Mouse (Mus musculus): ENCODE data around the gene Mtr. TPM values are rescaled to one million over a fixed set of nuclear protein-coding genes. Genes with fewer than 3 reads are reported as not detected.

The Mtr gene
- polyA plus RNA-seq (2014; fragmentation: Nextera tagmentation; extraction: Ambion mirVana): 18.2 and 21.5 TPM in 2 replicates

DNA sequence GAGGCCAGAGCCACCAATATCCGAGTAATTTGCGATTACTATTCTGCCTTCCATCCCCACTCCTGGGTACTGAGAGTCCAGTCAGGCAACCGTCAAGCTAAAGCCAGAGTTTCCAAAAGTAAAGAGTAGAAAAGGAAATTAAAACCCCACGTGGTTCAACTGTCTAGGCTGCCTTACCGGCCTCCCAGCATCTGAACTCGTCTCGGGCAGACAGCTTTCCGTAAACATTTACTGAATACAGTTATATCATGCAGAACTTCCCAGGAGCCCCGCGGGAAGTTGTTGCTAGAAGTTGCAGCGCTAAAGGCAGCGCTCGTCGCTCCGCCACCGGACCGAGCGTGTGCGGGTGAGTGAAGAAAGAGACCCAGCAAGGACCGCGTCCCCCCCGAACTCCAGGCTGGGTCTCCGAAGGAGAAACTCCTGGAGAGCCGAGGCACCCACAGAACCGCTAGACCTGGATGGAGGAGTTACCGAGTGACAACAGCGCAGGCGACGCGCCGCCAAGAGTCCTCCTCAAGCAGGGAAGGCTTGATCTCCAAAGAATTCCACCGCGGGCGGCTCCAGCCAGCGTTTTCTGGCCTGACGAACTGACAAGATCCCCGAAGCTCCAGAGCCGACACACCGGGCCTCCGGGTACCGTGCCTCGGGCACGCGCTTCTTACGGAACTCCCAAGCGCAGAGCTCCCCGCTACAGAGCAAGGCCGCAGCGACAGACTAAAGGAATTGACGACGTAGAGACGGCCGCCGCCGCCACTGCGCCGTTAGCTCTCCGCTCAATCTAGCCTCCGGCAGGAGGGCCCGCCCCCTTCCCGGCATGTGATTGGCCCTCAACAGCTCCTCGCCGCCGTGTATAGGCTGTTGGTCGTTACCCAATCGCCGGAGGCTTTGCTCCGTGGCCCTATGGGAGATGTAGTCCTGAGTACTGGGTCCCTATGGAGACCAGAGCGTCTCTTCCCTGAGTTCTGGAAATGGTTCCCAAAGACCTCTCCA lies at the start of gene Mtr:
Gene Mtr (minus strand): TSS at position 723 of the 990 bp plus-strand sequence.
- Histone ChIP-seq H3K9ac (ENCODE audit: low read depth, low read length) (peak within 1 kb of the TSS; percentile 90), H3K4me2 (peak within 1 kb of the TSS; percentile 68)
- WGBS: under 1% methylated on average over 69 of the region's 69 CpGs

DNA sequence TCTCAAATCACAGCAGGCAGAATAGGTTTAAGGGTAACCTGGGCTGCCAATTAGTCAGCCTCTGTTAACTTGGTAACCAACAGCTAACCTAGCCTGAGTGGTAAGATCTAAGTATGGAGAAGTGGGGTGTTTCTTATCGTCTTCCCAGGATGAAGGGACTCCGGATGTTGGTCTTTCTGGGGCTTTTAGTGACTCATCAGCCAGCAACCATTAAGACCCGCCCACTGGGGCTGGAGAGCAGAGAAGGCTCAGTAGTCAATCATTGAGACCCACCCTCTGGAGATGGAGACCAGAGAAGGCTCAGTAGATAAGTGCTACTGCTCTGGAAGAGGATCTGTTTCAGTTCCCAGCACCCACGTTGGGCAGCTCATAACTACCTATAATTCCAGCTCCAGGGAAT lies 49.4 kb upstream of the Mtr start:
- H3K4me3 ChIP-seq (ENCODE audit: low read depth, low read length): no peak overlapping the region
- no peak overlapping the region for H3K9ac ChIP-seq (ENCODE audit: low read depth, low read length)
- H3K4me2 ChIP-seq: no peak overlapping the region
- H3K27ac ChIP-seq (ENCODE audit: low read depth, low read length): no peak overlapping the region
- no peaks in the 10 kb centered on the region; the same call in 1 of the 2 replicates for H3K36me3 ChIP-seq (ENCODE audit: control insufficient read depth, insufficient read depth, low read length)
- no peaks in the 10 kb centered on the region for H3K4me1 ChIP-seq (replicated peaks; ENCODE audit: control insufficient read depth, insufficient read depth, low read length)
- 49% methylated on average over 4 of the region's 4 CpGs for WGBS
- DNase-seq (ENCODE audit: low spot score) (no peak), ATAC-seq (replicated peaks; ENCODE audit: low FRiP score) (0 out of 2 replicates have a peak, but pooled peaks have one; percentile 7)
- no peaks in the 10 kb centered on the region for H3K9me3 ChIP-seq (ENCODE audit: control insufficient read depth, low read length)
- no peaks in the 10 kb centered on the region for H3K27me3 ChIP-seq (replicated peaks; ENCODE audit: control insufficient read depth, insufficient read depth, low read length)

More for the DNA sequence above, at the start of gene Mtr:
- peak within 1 kb of the TSS; percentile 82 for H3K27ac ChIP-seq (ENCODE audit: low read depth, low read length)
- no peaks in the 10 kb centered on the region for H3K36me3 ChIP-seq (ENCODE audit: control insufficient read depth, insufficient read depth, low read length)
- H3K9me3 ChIP-seq (ENCODE audit: control insufficient read depth, low read length): peaks cover 8% of the 10 kb centered on the region
- DNase-seq (ENCODE audit: low spot score): peak; percentile 89
- ATAC-seq (replicated peaks; ENCODE audit: low FRiP score): peak; percentile 100
- no peaks in the 10 kb centered on the region for H3K27me3 ChIP-seq (replicated peaks; ENCODE audit: control insufficient read depth, insufficient read depth, low read length)
- H3K4me3 ChIP-seq (ENCODE audit: low read depth, low read length): peak within 1 kb of the TSS; percentile 88
- peaks cover 7% of the 10 kb centered on the region for H3K4me1 ChIP-seq (replicated peaks; ENCODE audit: control insufficient read depth, insufficient read depth, low read length)

DNA sequence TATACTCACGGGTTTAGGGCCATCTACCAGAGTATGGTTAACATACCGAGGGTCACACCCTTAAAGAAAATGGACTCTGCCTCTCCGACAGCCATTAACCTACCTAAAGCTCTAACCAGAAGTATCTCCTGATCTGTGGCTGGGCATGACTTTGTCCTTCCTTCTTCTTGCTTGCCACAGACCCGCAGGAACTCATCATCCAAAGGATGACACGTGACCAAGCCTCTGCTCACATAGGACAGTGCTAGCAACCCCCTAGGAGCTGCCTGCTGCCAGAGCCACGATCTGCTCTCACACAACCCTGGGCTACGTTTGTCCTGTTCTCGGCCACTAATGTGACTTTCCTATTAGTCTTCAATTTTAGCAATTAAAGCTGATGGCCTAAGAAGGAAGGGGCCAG lies 47.6 kb upstream of the Mtr start:
- no peak for ATAC-seq (replicated peaks; ENCODE audit: low FRiP score)
- WGBS: 65% methylated on average over 8 of the region's 8 CpGs
- no peaks in the 10 kb centered on the region for H3K4me1 ChIP-seq (replicated peaks; ENCODE audit: control insufficient read depth, insufficient read depth, low read length)

DNA sequence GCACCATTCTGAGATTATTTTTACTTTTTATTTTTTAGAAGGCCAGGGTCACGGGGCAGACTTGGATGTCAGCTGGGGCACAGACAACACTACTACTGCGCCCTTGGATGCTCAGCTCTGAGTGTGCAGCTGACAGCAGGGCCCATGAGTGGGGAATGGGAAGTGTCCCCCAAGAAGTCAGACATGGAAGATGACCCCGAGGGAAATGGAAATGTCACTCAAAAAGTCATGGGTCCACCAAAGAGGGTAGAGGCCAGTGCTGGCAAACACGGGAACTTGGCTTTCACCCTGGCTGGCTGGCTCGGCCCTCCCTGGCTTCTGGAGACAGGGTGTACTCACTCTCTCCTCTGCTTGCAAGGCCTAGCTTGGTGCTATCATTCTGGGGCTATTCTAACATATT lies 47.1 kb upstream of the Mtr start:
- ATAC-seq (replicated peaks; ENCODE audit: low FRiP score) (no peak), DNase-seq (ENCODE audit: low spot score) (no peak)
- WGBS: 83% methylated on average over 5 of the region's 5 CpGs
- Histone ChIP-seq H3K27me3 (replicated peaks; ENCODE audit: control insufficient read depth, insufficient read depth, low read length) (no peaks in the 10 kb centered on the region), H3K27ac (ENCODE audit: low read depth, low read length) (no peak overlapping the region), H3K4me2 (no peak overlapping the region), H3K36me3 (ENCODE audit: control insufficient read depth, insufficient read depth, low read length) (no peaks in the 10 kb centered on the region; the same call in 1 of the 2 replicates), H3K9ac (ENCODE audit: low read depth, low read length) (no peak overlapping the region), H3K9me3 (ENCODE audit: control insufficient read depth, low read length) (no peaks in the 10 kb centered on the region), H3K4me1 (replicated peaks; ENCODE audit: control insufficient read depth, insufficient read depth, low read length) (no peaks in the 10 kb centered on the region), H3K4me3 (ENCODE audit: low read depth, low read length) (no peak overlapping the region)

More for the DNA sequence above, 47.6 kb upstream of the Mtr start:
- no peaks in the 10 kb centered on the region for H3K9me3 ChIP-seq (ENCODE audit: control insufficient read depth, low read length)
- H3K36me3 ChIP-seq (ENCODE audit: control insufficient read depth, insufficient read depth, low read length): no peaks in the 10 kb centered on the region; the same call in 1 of the 2 replicates
- no peak overlapping the region for H3K9ac ChIP-seq (ENCODE audit: low read depth, low read length)
- no peak for DNase-seq (ENCODE audit: low spot score)
- H3K27me3 ChIP-seq (replicated peaks; ENCODE audit: control insufficient read depth, insufficient read depth, low read length): no peaks in the 10 kb centered on the region
- no peak overlapping the region for H3K27ac ChIP-seq (ENCODE audit: low read depth, low read length)
- H3K4me2 ChIP-seq: no peak overlapping the region
- no peak overlapping the region for H3K4me3 ChIP-seq (ENCODE audit: low read depth, low read length)

DNA sequence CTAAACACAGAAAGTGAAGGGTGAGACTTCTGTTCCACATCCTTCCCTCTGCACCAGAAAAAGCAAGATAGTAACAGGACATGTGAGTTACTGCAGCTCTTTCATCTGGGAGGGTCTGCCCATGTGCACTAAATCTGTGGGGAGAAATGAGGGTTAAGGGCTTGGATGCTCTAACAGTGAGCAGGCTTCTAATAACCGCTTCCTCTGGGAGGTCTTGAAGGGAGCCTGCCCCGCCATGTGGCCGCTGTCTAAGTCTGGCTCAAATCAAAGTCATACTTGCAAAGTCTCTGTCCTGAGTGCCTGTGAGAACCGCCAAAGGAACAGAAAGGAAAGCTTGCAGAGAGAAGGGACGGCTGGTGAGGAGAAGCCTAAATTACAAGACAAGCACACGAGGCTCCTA lies 39.9 kb upstream of the Mtr start:
- H3K4me2 ChIP-seq: no peak overlapping the region
- WGBS: 68% methylated on average over 6 of the region's 6 CpGs
- H3K4me3 ChIP-seq (ENCODE audit: low read depth, low read length): no peak overlapping the region
- no peaks in the 10 kb centered on the region for H3K27me3 ChIP-seq (replicated peaks; ENCODE audit: control insufficient read depth, insufficient read depth, low read length)
- DNase-seq (ENCODE audit: low spot score) (no peak), ATAC-seq (replicated peaks; ENCODE audit: low FRiP score) (no peak)
- no peak overlapping the region for H3K9ac ChIP-seq (ENCODE audit: low read depth, low read length)
- no peaks in the 10 kb centered on the region for H3K9me3 ChIP-seq (ENCODE audit: control insufficient read depth, low read length)
- no peaks in the 10 kb centered on the region for H3K4me1 ChIP-seq (replicated peaks; ENCODE audit: control insufficient read depth, insufficient read depth, low read length)
- H3K27ac ChIP-seq (ENCODE audit: low read depth, low read length): no peak overlapping the region
- H3K36me3 ChIP-seq (ENCODE audit: control insufficient read depth, insufficient read depth, low read length): no peaks in the 10 kb centered on the region

DNA sequence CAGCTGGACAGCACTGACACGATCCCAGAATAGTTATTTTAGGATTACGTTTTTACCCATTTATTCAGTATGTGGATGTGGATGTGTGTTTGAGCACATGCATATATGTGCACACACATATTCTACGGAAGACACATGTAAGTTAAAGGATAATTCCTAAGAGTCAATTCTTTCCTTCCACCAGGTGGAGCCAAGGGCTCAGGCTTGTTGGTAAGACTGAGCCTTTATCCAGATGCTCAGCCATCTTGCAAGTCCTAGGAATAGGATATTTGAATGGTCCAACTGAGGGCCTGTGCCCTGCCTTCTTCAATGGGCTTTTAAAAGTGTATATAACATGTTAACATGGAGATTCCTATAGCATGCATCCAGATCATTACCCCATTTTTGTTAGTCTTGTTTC lies 38.8 kb upstream of the Mtr start:
- Histone ChIP-seq H3K4me1 (replicated peaks; ENCODE audit: control insufficient read depth, insufficient read depth, low read length) (no peaks in the 10 kb centered on the region), H3K27ac (ENCODE audit: low read depth, low read length) (no peak overlapping the region), H3K36me3 (ENCODE audit: control insufficient read depth, insufficient read depth, low read length) (no peaks in the 10 kb centered on the region), H3K9me3 (ENCODE audit: control insufficient read depth, low read length) (no peaks in the 10 kb centered on the region), H3K9ac (ENCODE audit: low read depth, low read length) (no peak overlapping the region), H3K27me3 (replicated peaks; ENCODE audit: control insufficient read depth, insufficient read depth, low read length) (no peaks in the 10 kb centered on the region), H3K4me2 (no peak overlapping the region), H3K4me3 (ENCODE audit: low read depth, low read length) (no peak overlapping the region)
- DNase-seq (ENCODE audit: low spot score) (no peak), ATAC-seq (replicated peaks; ENCODE audit: low FRiP score) (no peak)
- WGBS: 80% methylated on average over 3 of the region's 3 CpGs

DNA sequence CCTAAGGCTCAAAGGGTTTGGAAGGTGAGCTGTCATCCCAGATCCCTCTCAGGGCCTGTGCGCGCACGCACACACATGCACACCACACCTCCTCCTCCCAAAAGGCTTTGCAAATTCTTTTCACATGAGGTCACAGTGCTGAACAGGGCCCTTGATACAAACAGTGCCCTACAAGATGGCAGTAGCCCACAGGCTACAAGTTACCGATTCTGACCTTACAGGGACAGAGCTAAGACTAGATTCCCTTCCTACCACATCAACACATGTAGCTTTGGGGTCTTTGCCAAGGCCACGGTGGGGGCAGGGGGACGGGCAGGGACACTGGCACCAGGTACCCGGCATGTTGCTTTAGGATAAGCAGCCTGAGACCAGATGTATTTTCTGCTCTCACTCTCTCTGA lies 35.9 kb upstream of the Mtr start:
- Histone ChIP-seq H3K4me1 (replicated peaks; ENCODE audit: control insufficient read depth, insufficient read depth, low read length) (no peaks in the 10 kb centered on the region), H3K9ac (ENCODE audit: low read depth, low read length) (no peak overlapping the region), H3K9me3 (ENCODE audit: control insufficient read depth, low read length) (no peaks in the 10 kb centered on the region), H3K4me2 (no peak overlapping the region), H3K27me3 (replicated peaks; ENCODE audit: control insufficient read depth, insufficient read depth, low read length) (no peaks in the 10 kb centered on the region), H3K27ac (ENCODE audit: low read depth, low read length) (no peak overlapping the region), H3K4me3 (ENCODE audit: low read depth, low read length) (no peak overlapping the region), H3K36me3 (ENCODE audit: control insufficient read depth, insufficient read depth, low read length) (no peaks in the 10 kb centered on the region)
- ATAC-seq (replicated peaks; ENCODE audit: low FRiP score): no peak
- 79% methylated on average over 7 of the region's 7 CpGs for WGBS
- DNase-seq (ENCODE audit: low spot score): no peak

DNA sequence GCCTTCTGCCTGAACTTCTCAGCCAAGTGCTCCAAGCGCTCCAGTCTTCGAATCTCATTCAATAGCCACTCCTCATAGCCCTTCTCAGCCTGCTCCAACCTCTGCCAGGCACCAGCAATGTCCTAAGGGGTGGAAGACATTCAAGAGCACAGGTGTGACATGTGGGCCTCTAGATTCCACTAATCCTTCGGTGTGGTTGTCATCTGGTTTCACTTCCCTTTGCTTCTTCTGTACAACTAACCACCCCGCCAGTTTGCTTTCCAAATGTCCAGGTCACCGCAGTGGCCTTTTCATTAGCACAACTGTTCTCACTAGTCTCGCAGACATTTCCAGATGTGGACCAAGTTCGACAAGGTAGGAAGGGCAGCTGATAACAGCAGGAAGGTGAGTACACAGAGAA lies 32.8 kb upstream of the Mtr start:
- no peaks in the 10 kb centered on the region for H3K9me3 ChIP-seq (ENCODE audit: control insufficient read depth, low read length)
- H3K4me2 ChIP-seq: no peak overlapping the region
- no peak for DNase-seq (ENCODE audit: low spot score)
- no peak for ATAC-seq (replicated peaks; ENCODE audit: low FRiP score)
- no peaks in the 10 kb centered on the region for H3K36me3 ChIP-seq (ENCODE audit: control insufficient read depth, insufficient read depth, low read length)
- H3K4me3 ChIP-seq (ENCODE audit: low read depth, low read length): no peak overlapping the region
- no peaks in the 10 kb centered on the region for H3K4me1 ChIP-seq (replicated peaks; ENCODE audit: control insufficient read depth, insufficient read depth, low read length)
- no peaks in the 10 kb centered on the region for H3K27me3 ChIP-seq (replicated peaks; ENCODE audit: control insufficient read depth, insufficient read depth, low read length)
- H3K27ac ChIP-seq (ENCODE audit: low read depth, low read length): no peak overlapping the region
- H3K9ac ChIP-seq (ENCODE audit: low read depth, low read length): no peak overlapping the region
- WGBS: 87% methylated on average over 7 of the region's 7 CpGs

DNA sequence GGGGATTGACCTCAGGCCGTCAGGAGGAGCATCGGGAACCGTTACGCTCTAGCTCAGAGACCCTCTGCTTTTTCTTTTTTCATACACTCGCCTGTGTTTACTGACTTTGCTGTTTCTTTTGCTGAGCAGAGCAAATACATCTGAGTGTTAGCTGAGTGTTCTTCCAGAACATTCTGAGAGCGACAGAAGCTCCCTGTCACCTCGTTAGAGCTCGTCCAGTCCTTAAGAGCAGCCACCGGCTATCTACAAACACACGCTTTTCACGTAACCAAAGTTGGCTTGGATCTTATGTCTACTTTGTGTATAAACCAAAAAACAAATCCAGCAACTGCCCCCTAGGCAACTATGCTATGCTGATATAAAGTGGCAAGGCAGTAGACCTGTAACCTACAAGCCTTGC lies 26.6 kb upstream of the Mtr start:
- WGBS: 86% methylated on average over 11 of the region's 11 CpGs
- Histone ChIP-seq H3K27ac (ENCODE audit: low read depth, low read length) (no peak overlapping the region), H3K9me3 (ENCODE audit: control insufficient read depth, low read length) (no peaks in the 10 kb centered on the region), H3K36me3 (ENCODE audit: control insufficient read depth, insufficient read depth, low read length) (no peaks in the 10 kb centered on the region), H3K4me2 (no peak overlapping the region), H3K4me3 (ENCODE audit: low read depth, low read length) (no peak overlapping the region), H3K27me3 (replicated peaks; ENCODE audit: control insufficient read depth, insufficient read depth, low read length) (no peaks in the 10 kb centered on the region), H3K4me1 (replicated peaks; ENCODE audit: control insufficient read depth, insufficient read depth, low read length) (no peaks in the 10 kb centered on the region), H3K9ac (ENCODE audit: low read depth, low read length) (no peak overlapping the region)
- ATAC-seq (replicated peaks; ENCODE audit: low FRiP score) (no peak), DNase-seq (ENCODE audit: low spot score) (no peak)

Measured in liver, embryonic 11.5 days (tissue).